Mouse (Mus musculus): ENCODE results near the gene Pi4ka. TPM values are rescaled to one million over a fixed set of nuclear protein-coding genes. Genes with fewer than 3 reads are reported as not detected.

Pi4ka gene
- polyA plus RNA-seq, 1 experiment from 2014 or later = 7.3 TPM

Other genes with a start within 250 kb of the Pi4ka start
- gene Ube2l3, start 203.7 kb downstream of the Pi4ka start, polyA plus RNA-seq (2015; fragmentation: Nextera tagmentation; extraction: Ambion mirVana) = 147 and 149 TPM in 2 replicates
- gene Rimbp3, start 197.7 kb downstream of the Pi4ka start, polyA plus RNA-seq (2015; fragmentation: Nextera tagmentation; extraction: Ambion mirVana) = 0.02 TPM in 1 of 2 replicates, not detected in the other
- gene Hic2, start 172.7 kb downstream of the Pi4ka start, polyA plus RNA-seq (2015; fragmentation: Nextera tagmentation; extraction: Ambion mirVana) = 1.4 and 1.6 TPM in 2 replicates
- gene Tmem191c, start 130.2 kb downstream of the Pi4ka start, polyA plus RNA-seq (2015; fragmentation: Nextera tagmentation; extraction: Ambion mirVana) = 1.6 and 2.7 TPM in 2 replicates
- 306 and 316 TPM in 2 replicates for gene Serpind1, start 74.9 kb downstream of the Pi4ka start, polyA plus RNA-seq (2015; fragmentation: Nextera tagmentation; extraction: Ambion mirVana)
- gene Snap29, start 328 bp downstream of the Pi4ka start, polyA plus RNA-seq (2015; fragmentation: Nextera tagmentation; extraction: Ambion mirVana) = 7.1 and 7.2 TPM in 2 replicates
- 20.1 and 24.4 TPM in 2 replicates for gene Crkl, start 45.7 kb upstream of the Pi4ka start, polyA plus RNA-seq (2015; fragmentation: Nextera tagmentation; extraction: Ambion mirVana)
- 3.3 and 3.4 TPM in 2 replicates for gene Aifm3, start 83.3 kb upstream of the Pi4ka start, polyA plus RNA-seq (2015; fragmentation: Nextera tagmentation; extraction: Ambion mirVana)
- gene Lztr1, start 102.4 kb upstream of the Pi4ka start, polyA plus RNA-seq (2015; fragmentation: Nextera tagmentation; extraction: Ambion mirVana) = 16.8 and 18.7 TPM in 2 replicates
- gene Thap7, start 124.8 kb upstream of the Pi4ka start, polyA plus RNA-seq (2015; fragmentation: Nextera tagmentation; extraction: Ambion mirVana) = 21.3 and 24.4 TPM in 2 replicates
- 0.05 and 0.06 TPM in 2 replicates for gene Lrrc74b, start 154.9 kb upstream of the Pi4ka start, polyA plus RNA-seq (2015; fragmentation: Nextera tagmentation; extraction: Ambion mirVana)
- gene P2rx6, start 155.6 kb upstream of the Pi4ka start, polyA plus RNA-seq (2015; fragmentation: Nextera tagmentation; extraction: Ambion mirVana) = 0.14 and 0.18 TPM in 2 replicates
- 3.3 and 3.7 TPM in 2 replicates for gene Slc7a4, start 176.9 kb upstream of the Pi4ka start, polyA plus RNA-seq (2015; fragmentation: Nextera tagmentation; extraction: Ambion mirVana)
- 6.4 and 7.3 TPM in 2 replicates for gene Smpd4, start 213.0 kb upstream of the Pi4ka start, polyA plus RNA-seq (2015; fragmentation: Nextera tagmentation; extraction: Ambion mirVana)
- gene Ccdc74a, start 240.2 kb upstream of the Pi4ka start, polyA plus RNA-seq (2015; fragmentation: Nextera tagmentation; extraction: Ambion mirVana) = 3.3 and 3.5 TPM in 2 replicates

All from liver, postnatal 0 days (tissue).